Mouse (Mus musculus) C2C12 (cell line): Measurements from ENCODE around the gene Insig2.

ENCODE experiments used
- CEBPB ChIP-seq: IDR thresholded peaks from one replicate; pipeline ENCODE4 v1.6.1; 2011; ENCODE audit warnings: low read depth, mild to moderate bottlenecking, control low read depth, moderate library complexity
- CTCF ChIP-seq: IDR thresholded peaks from one replicate; pipeline ENCODE4 v1.5.1; 2011; ENCODE audit not compliant: control insufficient read depth, insufficient read depth, insufficient read length
- MAX ChIP-seq: IDR thresholded peaks from one replicate; pipeline ENCODE4 v1.6.1; 2011; ENCODE audit warnings: mild to moderate bottlenecking, control low read depth
- MYOG ChIP-seq: IDR thresholded peaks from one replicate; pipeline ENCODE4 v1.6.1; 2011; ENCODE audit not compliant: control insufficient read depth, insufficient read length; ENCODE audit errors: extremely low read depth
- USF1 ChIP-seq: IDR thresholded peaks from one replicate; pipeline ENCODE4 v1.6.1; 2011; ENCODE audit warnings: low read depth, mild to moderate bottlenecking, control low read depth, moderate library complexity

DNA sequence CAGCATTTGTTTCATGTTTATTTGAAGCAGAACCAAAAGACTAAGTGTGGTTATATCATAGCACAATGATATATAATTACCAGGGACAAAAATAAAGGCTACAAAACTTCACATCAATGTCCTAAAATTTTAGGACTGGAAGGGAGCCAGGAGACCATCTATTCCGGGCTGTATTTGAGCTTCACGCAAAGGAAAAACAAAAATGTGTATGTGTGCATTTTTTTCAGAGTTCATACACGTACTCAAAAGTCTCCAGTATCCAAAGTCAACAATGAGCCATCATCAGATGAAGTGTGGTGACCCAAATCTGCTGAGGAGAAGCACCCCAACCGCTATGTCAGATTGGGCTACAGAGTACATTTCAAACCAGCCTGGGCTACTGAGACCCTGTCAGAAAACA lies 8.9 kb downstream of the Insig2 start:
- TF ChIP-seq CTCF, result no peak
- TF ChIP-seq USF1, result no peak
- no peak for TF ChIP-seq MAX
- no peak for TF ChIP-seq CEBPB
- TF ChIP-seq MYOG, result no peak
